Mouse (Mus musculus): ENCODE results near the gene Sncb. TPM values are rescaled to one million over a fixed set of nuclear protein-coding genes. Genes with fewer than 3 reads are reported as not detected.
A peak's percentile ranks its signal among the peaks of the same experiment; 100 is the strongest.

Gene Sncb
- total RNA-seq, 2 experiments from 2014 or later: not detected

DNA sequence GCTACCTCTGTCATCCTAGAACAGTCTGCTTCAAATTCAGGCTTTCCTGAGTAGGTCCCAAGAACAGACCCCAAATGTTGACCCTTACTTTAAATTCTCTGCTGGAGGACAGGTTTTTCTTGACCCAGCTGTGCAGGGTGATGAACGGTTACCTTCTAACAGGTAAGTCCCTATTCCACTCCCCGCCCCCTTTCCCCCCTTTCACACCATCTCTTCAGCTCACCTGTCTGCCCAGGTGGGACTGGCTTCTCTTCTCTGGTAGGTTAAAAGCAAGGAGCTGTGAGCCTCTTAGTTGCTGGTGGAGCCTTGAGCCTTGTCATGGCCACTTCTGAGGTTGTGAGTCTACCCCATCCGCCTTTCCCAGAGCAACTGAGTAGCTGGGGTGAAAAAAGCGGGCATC is 17.3 kb upstream of the Sncb start, which contains the start of gene Eif4e1b:
Gene Eif4e1b (plus strand): TSS at position 301 of the 400 bp plus-strand sequence.
- DNase-seq: no peak
- intact Hi-C loops (cut with DNase I): no loop called here

DNA sequence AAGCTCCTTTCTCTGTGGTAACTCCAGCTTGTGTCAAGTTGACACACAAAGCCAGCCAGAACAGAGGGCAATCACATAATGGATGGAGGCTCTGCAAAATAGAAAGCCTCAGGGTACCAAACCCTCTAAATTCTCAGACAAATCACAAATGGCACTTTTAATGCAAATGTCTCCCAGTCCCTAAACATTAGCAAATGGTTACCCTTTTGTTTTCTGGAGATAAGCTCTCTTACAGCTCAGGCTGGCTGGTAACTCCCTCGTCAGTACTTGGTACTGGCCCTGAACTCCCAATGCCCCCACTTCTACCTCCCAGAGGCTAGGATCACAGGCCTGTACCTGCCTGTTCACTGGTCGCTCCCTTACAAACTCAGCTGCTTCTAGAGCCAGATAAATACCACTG is 16.8 kb upstream of the Sncb start:
- intact Hi-C loops (cut with DNase I): no loop called here
- no peak for DNase-seq

DNA sequence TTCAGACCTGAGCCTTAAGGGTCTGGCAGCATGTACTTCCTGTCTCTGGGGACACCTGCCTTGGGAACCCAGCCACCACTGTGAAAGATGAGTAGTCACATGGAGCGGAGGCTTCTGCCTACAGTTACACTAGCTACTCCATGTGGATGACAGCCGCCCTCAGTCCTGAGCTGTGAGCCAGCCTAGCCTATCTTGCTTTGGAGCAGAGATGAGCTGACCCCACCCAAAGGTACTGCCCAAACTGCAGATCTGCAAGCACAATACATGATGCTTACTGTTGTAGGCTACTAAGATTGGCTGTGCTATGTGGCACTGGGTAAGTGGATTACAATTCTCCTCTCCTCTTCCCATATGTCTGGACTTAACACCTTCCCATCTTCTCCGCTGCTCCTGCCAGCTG is 14.7 kb upstream of the Sncb start:
- no peak for DNase-seq
- intact Hi-C loops (cut with DNase I): no loop called here

GRCm38 (mm10) chr13:54780592-54780991 is 14.2 kb upstream of the Sncb start:
- DNase-seq: peak; percentile 15 to 20
- intact Hi-C loops (cut with DNase I): no loop called here

DNA sequence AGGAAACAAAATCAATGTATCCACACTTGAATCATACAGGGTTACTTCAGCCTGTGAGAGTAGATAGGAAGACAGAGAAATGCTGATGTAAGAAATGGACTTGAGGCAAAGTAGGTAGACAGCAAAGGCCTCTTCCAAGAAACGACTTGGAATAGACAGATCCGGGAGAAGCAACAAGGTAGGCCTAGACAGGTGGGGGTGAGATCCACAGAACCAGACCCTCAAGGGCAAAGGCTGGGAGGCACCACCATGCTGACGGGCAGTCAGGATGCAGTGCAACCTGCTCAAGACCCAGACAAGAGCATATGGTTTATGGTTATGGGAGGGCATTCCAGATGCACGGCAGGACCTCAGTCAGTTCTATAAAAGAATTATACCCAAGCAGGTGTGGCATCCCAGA is 617 bp upstream of the Sncb start:
- no peak for DNase-seq
- intact Hi-C loops (cut with DNase I): no loop called here

- DNase-seq: no peak
- intact Hi-C loops (cut with DNase I): loop anchor here (1.0 kb wide), 1 partner anchor 48 kb away; no protein-coding TSS in a partner anchor
These were observed 859 bp downstream of the Sncb start for GRCm38 (mm10) chr13:54765281-54766191.

- intact Hi-C loops (cut with DNase I): no loop called here
These were observed 5.5 kb downstream of the Sncb start for GRCm38 (mm10) chr13:54760906-54761305.

GRCm38 (mm10) chr13:54760164-54760795 is 6.1 kb downstream of the Sncb start:
- intact Hi-C loops (cut with DNase I): no loop called here
- DNase-seq: no peak

More at GRCm38 (mm10) chr13:54760906-54761305, 5.5 kb downstream of the Sncb start:
- no peak for DNase-seq

DNA sequence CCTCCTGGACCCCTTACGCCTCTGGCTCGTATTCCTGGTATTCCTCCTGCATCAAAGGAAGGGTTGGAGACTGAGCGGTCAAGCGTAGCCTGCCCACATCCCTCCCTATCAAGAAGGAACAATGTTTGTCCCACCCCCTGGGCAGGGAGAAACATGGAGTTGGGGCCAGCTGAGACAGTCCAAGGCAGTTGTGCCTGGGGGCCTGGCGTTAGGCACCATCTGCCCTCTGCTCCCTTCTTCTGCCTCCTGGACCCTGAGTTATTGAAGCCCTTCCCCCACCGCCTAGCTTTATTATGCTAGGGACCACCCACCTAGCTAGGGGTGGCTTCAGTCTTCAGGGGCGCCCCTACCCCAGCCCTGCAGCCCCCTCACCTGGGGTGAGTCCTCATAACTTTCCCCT is 6.9 kb downstream of the Sncb start:
- DNase-seq: no peak
- intact Hi-C loops (cut with DNase I): no loop called here

- intact Hi-C loops (cut with DNase I): no loop called here
- no peak for DNase-seq
These were observed 7.5 kb downstream of the Sncb start for GRCm38 (mm10) chr13:54758756-54759470.

GRCm38 (mm10) chr13:54758045-54758755 is 8.2 kb downstream of the Sncb start:
- intact Hi-C loops (cut with DNase I): no loop called here
- DNase-seq: peak; percentile 33 to 55

DNA sequence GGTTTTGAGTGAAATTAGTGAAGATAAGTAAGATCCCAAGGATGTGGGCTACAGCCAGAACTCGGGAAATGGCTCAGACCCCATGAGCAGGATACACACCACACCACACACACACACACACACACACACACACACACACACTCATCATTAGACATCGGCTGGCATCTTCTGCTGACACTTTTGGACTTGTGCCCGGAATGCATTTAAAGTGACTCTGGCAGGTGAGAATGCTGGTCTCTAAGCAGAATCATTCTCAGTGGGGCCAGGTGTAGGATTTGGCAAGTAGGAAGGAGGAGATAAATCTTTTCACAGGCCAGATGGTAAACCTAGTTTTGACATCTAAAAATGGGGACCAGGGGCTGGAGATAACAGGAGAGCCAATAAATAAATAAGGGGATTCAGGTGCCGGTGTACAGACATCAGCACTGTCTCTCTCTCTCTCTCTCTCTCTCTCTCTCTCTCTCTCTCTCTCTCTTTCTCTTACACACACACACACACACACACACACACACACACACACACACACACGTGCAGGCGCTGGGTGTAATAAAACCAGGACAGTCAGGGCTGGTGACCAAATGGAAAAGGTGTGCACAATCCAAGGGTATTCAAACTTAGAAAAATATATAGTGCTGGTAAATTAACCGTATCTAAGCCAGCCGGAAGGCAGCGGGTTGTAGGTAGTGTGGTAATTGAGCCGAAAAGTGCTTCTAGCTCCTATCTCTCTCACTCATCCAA is 9.1 kb downstream of the Sncb start:
- intact Hi-C loops (cut with DNase I): no loop called here
- DNase-seq: no peak

DNA sequence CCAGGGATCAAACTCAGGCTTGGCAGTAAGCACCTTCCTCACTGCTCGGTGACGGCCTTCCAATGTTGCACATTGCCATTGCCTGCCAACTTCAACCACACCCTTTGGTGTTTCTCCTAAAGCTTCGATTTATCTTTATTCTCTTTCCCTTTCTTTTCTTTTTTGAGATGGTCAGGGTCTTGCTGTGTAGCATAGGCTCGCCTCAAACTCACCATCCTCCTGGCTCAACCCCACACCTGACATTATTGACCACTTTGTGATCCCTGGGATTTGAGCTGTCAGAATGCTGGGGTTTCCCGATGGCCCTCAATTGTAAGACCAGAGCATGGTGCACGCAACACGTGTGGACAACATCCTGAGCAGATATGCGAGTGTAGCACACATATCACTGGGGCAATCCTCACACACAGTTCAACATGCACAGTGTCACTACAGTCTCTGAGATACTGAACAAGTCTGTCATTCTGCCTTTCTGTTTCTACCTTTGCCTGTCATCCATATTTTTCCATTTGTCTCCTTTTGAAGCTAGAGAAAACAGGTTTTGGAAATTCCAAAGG is 10.2 kb downstream of the Sncb start:
- DNase-seq: no peak
- intact Hi-C loops (cut with DNase I): no loop called here

DNA sequence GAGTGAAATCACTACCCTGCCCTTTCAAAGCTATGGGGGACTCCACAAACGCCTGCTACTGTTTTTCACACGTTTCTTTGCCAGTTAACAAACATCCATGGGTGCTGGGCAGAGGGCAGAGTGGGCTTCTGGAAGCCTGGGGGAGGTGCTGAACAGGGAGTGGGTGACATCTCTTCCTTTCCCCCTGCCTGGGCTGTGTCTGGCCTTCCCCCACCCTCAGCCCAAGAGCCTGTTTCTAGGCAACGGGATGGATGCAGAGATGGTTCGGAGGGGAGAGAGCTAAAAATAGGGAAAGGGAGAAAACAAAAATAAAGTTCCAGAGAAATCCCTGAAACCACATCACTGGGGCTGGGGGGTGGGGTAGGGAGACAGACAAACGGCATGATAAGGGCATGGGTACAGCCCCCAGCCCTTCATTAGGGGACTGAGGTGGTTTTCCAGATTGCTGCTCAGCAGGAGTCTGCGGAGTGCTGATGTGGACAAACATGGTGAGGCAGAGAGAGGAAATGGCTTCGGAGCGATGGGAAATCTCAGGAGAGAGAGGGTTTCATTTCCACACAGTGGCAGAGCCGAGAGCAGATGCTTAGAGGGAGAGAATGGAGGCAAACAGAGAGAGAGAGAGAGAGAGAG is 11.1 kb downstream of the Sncb start:
- intact Hi-C loops (cut with DNase I): no loop called here
- DNase-seq: no peak

DNA sequence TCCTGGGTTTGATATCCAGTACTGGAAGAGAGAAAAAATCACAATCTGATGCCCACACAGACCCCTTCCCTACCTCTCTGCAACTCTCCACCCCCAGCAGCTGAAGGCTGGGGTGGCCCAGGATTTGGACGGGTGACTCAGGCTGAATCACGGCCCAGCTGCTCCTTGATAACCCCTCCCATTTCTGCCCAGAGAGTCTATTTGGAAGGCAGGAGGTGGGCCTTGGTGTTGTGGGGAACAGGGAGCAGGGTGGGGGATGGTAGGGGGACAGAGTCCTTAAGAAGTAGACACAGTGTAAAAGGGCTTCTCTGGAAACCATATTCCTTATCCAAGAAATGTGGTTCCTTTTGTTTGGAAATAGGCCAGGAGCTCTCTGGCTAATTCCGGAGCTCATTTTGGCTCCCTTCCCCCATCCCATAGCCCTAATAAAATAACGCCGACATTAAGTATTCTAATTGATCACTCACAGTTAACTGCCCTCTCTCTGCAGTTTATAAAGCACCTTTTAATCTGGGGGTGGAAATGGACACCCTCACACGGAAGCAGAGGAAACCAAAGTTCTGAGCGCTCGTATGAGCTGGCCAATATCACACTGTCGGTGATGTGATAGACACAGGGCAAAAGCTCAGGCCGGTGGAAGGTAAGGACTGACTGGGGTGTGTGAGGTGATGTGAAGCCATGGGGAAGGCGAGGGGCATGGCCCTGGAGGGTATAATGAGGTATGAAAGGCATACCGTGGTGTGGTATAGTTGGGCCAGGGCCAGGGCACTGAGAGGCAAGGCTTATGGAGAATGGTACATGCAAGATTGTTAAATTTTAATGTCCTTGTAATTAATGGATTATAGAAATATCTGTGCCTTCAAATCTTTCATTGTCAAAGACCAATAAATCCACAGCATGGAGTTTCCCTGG is 12.0 kb downstream of the Sncb start:
- DNase-seq: no peak
- intact Hi-C loops (cut with DNase I): no loop called here

DNA sequence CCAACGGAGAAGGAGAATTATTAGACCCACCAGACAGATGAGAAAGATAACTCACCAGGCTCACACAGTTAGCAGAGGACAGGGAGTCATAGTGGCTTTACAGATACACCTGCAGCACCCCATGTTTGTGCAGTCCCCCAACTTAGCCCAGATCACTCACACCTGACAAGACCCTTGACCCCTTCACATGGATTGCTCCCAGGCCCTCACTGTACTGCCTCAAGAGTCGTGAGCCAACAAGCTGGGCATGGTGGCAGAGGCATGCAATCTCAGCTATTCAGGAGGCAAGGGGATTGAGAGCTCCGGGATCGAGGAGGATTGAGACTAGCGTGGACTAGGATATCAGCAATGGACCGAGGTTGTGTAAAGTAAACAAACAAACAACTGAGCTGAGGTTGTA is 12.7 kb downstream of the Sncb start:
- intact Hi-C loops (cut with DNase I): no loop called here
- no peak for DNase-seq

DNA sequence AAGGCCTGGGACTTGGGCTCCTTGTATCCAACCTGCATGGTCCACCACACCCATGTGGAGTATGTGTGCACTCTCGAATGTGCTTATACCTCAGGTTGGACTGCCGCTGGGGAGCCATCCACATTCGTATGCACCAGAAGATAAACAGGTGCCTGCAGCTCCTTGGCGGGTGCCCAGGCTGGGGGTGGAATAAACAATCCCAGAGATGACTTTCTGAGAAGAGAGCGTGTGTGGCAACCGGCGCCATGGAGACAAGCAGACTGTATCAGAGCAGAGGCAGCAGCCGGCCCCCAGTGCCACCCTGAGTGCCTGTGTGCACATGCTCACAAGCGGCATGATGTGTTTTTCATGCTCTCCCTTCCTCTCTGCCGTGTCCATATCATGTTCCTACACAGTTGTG is 13.7 kb downstream of the Sncb start:
- intact Hi-C loops (cut with DNase I): no loop called here
- no peak for DNase-seq

- intact Hi-C loops (cut with DNase I): no loop called here
- peak; percentile 14 to 46 for DNase-seq
These were observed 15.7 kb downstream of the Sncb start for GRCm38 (mm10) chr13:54750699-54751098.

Data from heart, postnatal 36 days (tissue).